Mouse (Mus musculus): ENCODE results near the gene Gm10309. TPM values are rescaled to one million over a fixed set of nuclear protein-coding genes. Genes with fewer than 3 reads are reported as not detected.

Gene Gm10309
- polyA plus RNA-seq, 1 experiment: 0.06 TPM

- WGBS: 89% methylated on average over 10 of the region's 10 CpGs
- Histone ChIP-seq H3K4me1 (ENCODE audit: control insufficient read depth, insufficient read depth, insufficient read length) (peaks cover 6% of the 10 kb centered on the region; the same call in 1 of the 2 replicates), H3K27me3 (ENCODE audit: control insufficient read depth, insufficient read depth, low read length) (no peaks in the 10 kb centered on the region), H3K27ac (ENCODE audit: insufficient read depth, low read length) (no peak overlapping the region), H3K36me3 (ENCODE audit: control insufficient read depth, insufficient read depth, low read length) (no peaks in the 10 kb centered on the region), H3K4me3 (ENCODE audit: extremely low read depth, insufficient read depth, insufficient read length) (no peak overlapping the region)
- no peak for DNase-seq (ENCODE audit: low read depth in 1 of 2, low spot score in 2 of 2)
- TF ChIP-seq CTCF (IDR thresholded peaks at IDR 0.05; ENCODE audit: extremely low read depth, insufficient read depth, insufficient read length, insufficient replicate concordance) (no peak), POLR2A (IDR thresholded peaks at IDR 0.05; ENCODE audit: low read depth, low read length) (no peak)
Observed at GRCm38 (mm10) chr17:86529003-86529402, 24.0 kb upstream of the Gm10309 start.

GRCm38 (mm10) chr17:86527298-86527697 lies 22.3 kb upstream of the Gm10309 start:
- Histone ChIP-seq H3K27ac (ENCODE audit: insufficient read depth, low read length) (peak overlapping the region; percentile 37), H3K27me3 (ENCODE audit: control insufficient read depth, insufficient read depth, low read length) (no peaks in the 10 kb centered on the region), H3K36me3 (ENCODE audit: control insufficient read depth, insufficient read depth, low read length) (no peaks in the 10 kb centered on the region), H3K4me1 (ENCODE audit: control insufficient read depth, insufficient read depth, insufficient read length) (peaks cover 6% of the 10 kb centered on the region; the same call in 1 of the 2 replicates), H3K4me3 (ENCODE audit: extremely low read depth, insufficient read depth, insufficient read length) (no peak overlapping the region)
- 31% methylated on average over 5 of the region's 5 CpGs for WGBS
- TF ChIP-seq CTCF (IDR thresholded peaks at IDR 0.05; ENCODE audit: extremely low read depth, insufficient read depth, insufficient read length, insufficient replicate concordance): no peak
- DNase-seq (ENCODE audit: low read depth in 1 of 2, low spot score in 2 of 2): peak; percentile 21 to 65

GRCm38 (mm10) chr17:86526016-86526415 lies 21.0 kb upstream of the Gm10309 start:
- no peak overlapping the region for H3K4me3 ChIP-seq (ENCODE audit: extremely low read depth, insufficient read depth, insufficient read length)
- no peaks in the 10 kb centered on the region for H3K27me3 ChIP-seq (ENCODE audit: control insufficient read depth, insufficient read depth, low read length)
- TF ChIP-seq POLR2A (IDR thresholded peaks at IDR 0.05; ENCODE audit: low read depth, low read length) (no peak), CTCF (IDR thresholded peaks at IDR 0.05; ENCODE audit: extremely low read depth, insufficient read depth, insufficient read length, insufficient replicate concordance) (no peak)
- H3K4me1 ChIP-seq (ENCODE audit: control insufficient read depth, insufficient read depth, insufficient read length): peaks cover 6% of the 10 kb centered on the region; the same call in 1 of the 2 replicates
- no peak overlapping the region for H3K27ac ChIP-seq (ENCODE audit: insufficient read depth, low read length)
- 92% methylated on average over 7 of the region's 7 CpGs for WGBS
- H3K36me3 ChIP-seq (ENCODE audit: control insufficient read depth, insufficient read depth, low read length): no peaks in the 10 kb centered on the region
- no peak for DNase-seq (ENCODE audit: low read depth in 1 of 2, low spot score in 2 of 2)

- Histone ChIP-seq H3K4me1 (ENCODE audit: control insufficient read depth, insufficient read depth, insufficient read length) (peaks cover 6% of the 10 kb centered on the region; the same call in 1 of the 2 replicates), H3K36me3 (ENCODE audit: control insufficient read depth, insufficient read depth, low read length) (no peaks in the 10 kb centered on the region), H3K4me3 (ENCODE audit: extremely low read depth, insufficient read depth, insufficient read length) (no peak overlapping the region), H3K27me3 (ENCODE audit: control insufficient read depth, insufficient read depth, low read length) (no peaks in the 10 kb centered on the region), H3K27ac (ENCODE audit: insufficient read depth, low read length) (no peak overlapping the region)
- TF ChIP-seq POLR2A (IDR thresholded peaks at IDR 0.05; ENCODE audit: low read depth, low read length) (no peak), CTCF (IDR thresholded peaks at IDR 0.05; ENCODE audit: extremely low read depth, insufficient read depth, insufficient read length, insufficient replicate concordance) (no peak)
- no peak for DNase-seq (ENCODE audit: low read depth in 1 of 2, low spot score in 2 of 2)
- WGBS: 86% methylated on average over 2 of the region's 2 CpGs
Observed at GRCm38 (mm10) chr17:86525075-86525474, 20.0 kb upstream of the Gm10309 start.

GRCm38 (mm10) chr17:86523843-86524242 lies 18.8 kb upstream of the Gm10309 start:
- 90% methylated on average over 10 of the region's 10 CpGs for WGBS
- no peak overlapping the region for H3K27ac ChIP-seq (ENCODE audit: insufficient read depth, low read length)

GRCm38 (mm10) chr17:86523374-86523773 lies 18.3 kb upstream of the Gm10309 start:
- Histone ChIP-seq H3K4me3 (ENCODE audit: extremely low read depth, insufficient read depth, insufficient read length) (no peak overlapping the region), H3K36me3 (ENCODE audit: control insufficient read depth, insufficient read depth, low read length) (no peaks in the 10 kb centered on the region), H3K4me1 (ENCODE audit: control insufficient read depth, insufficient read depth, insufficient read length) (peaks cover 6% of the 10 kb centered on the region; the same call in 1 of the 2 replicates), H3K27ac (ENCODE audit: insufficient read depth, low read length) (no peak overlapping the region), H3K27me3 (ENCODE audit: control insufficient read depth, insufficient read depth, low read length) (no peaks in the 10 kb centered on the region)
- no peak for DNase-seq (ENCODE audit: low read depth in 1 of 2, low spot score in 2 of 2)
- no peak for TF ChIP-seq POLR2A (IDR thresholded peaks at IDR 0.05; ENCODE audit: low read depth, low read length)
- TF ChIP-seq CTCF (IDR thresholded peaks at IDR 0.05; ENCODE audit: extremely low read depth, insufficient read depth, insufficient read length, insufficient replicate concordance): no peak
- WGBS: 91% methylated on average over 3 of the region's 3 CpGs

More at GRCm38 (mm10) chr17:86523843-86524242, 18.8 kb upstream of the Gm10309 start:
- TF ChIP-seq POLR2A (IDR thresholded peaks at IDR 0.05; ENCODE audit: low read depth, low read length): no peak
- no peak for TF ChIP-seq CTCF (IDR thresholded peaks at IDR 0.05; ENCODE audit: extremely low read depth, insufficient read depth, insufficient read length, insufficient replicate concordance)
- Histone ChIP-seq H3K4me3 (ENCODE audit: extremely low read depth, insufficient read depth, insufficient read length) (no peak overlapping the region), H3K27me3 (ENCODE audit: control insufficient read depth, insufficient read depth, low read length) (no peaks in the 10 kb centered on the region), H3K36me3 (ENCODE audit: control insufficient read depth, insufficient read depth, low read length) (no peaks in the 10 kb centered on the region), H3K4me1 (ENCODE audit: control insufficient read depth, insufficient read depth, insufficient read length) (peaks cover 6% of the 10 kb centered on the region; the same call in 1 of the 2 replicates)
- no peak for DNase-seq (ENCODE audit: low read depth in 1 of 2, low spot score in 2 of 2)

- WGBS: 97% methylated on average over 5 of the region's 5 CpGs
- Histone ChIP-seq H3K36me3 (ENCODE audit: control insufficient read depth, insufficient read depth, low read length) (no peaks in the 10 kb centered on the region), H3K4me3 (ENCODE audit: extremely low read depth, insufficient read depth, insufficient read length) (no peak overlapping the region), H3K4me1 (ENCODE audit: control insufficient read depth, insufficient read depth, insufficient read length) (peaks cover 6% of the 10 kb centered on the region; the same call in 1 of the 2 replicates), H3K27ac (ENCODE audit: insufficient read depth, low read length) (no peak overlapping the region), H3K27me3 (ENCODE audit: control insufficient read depth, insufficient read depth, low read length) (no peaks in the 10 kb centered on the region)
- DNase-seq (ENCODE audit: low read depth in 1 of 2, low spot score in 2 of 2): no peak
- TF ChIP-seq CTCF (IDR thresholded peaks at IDR 0.05; ENCODE audit: extremely low read depth, insufficient read depth, insufficient read length, insufficient replicate concordance) (no peak), POLR2A (IDR thresholded peaks at IDR 0.05; ENCODE audit: low read depth, low read length) (no peak)
Observed at GRCm38 (mm10) chr17:86522649-86523048, 17.6 kb upstream of the Gm10309 start.

Data from spleen, adult 2 months (tissue).